Mouse (Mus musculus) kidney, adult 2 months (tissue): ENCODE measurements at regions not wholly inside any gene's neighbourhood (a gene's known extent, or its start where the extent isn't known, plus 50 kb on each side); places are given as distances from the start of the nearest gene placed in this dataset.

Source experiments
- DNase-seq: peaks from one replicate; pipeline ENCODE4 v3.0.0; 2021
- H3K27ac ChIP-seq: fragments of 200-500 bp; 2 replicates; pipeline ENCODE4 v1.5.1; 2012; ENCODE audit warnings: low read depth, low read length, control low read depth, inconsistent platforms; ENCODE audit not compliant: insufficient read depth
- H3K27me3 ChIP-seq: fragments of 200-500 bp; replicated peaks from 2 replicates; pipeline ENCODE4 v1.6.1; 2012; ENCODE audit warnings: mild to moderate bottlenecking, moderate library complexity, low read length, inconsistent platforms; ENCODE audit not compliant: control insufficient read depth, insufficient read depth
- H3K36me3 ChIP-seq: fragments of 200-500 bp; 2 replicates; pipeline ENCODE4 v1.6.1; 2012; ENCODE audit warnings: mild to moderate bottlenecking, moderate library complexity, low read length, inconsistent platforms; ENCODE audit not compliant: control insufficient read depth, insufficient read depth
- H3K4me1 ChIP-seq: fragments of 200-500 bp; 2 replicates; pipeline ENCODE4 v1.6.1; 2011; ENCODE audit warnings: low read length; ENCODE audit not compliant: control insufficient read depth, insufficient read depth
- H3K4me3 ChIP-seq: fragments of 200-500 bp; 2 replicates; pipeline ENCODE4 v1.5.1; 2011; ENCODE audit warnings: mild to moderate bottlenecking, low read depth, low read length, control low read depth; ENCODE audit not compliant: insufficient read depth
- CTCF ChIP-seq: fragments of 200-500 bp; conservative IDR thresholded peaks from 2 replicates; pipeline ENCODE4 v1.5.1; 2011; ENCODE audit warnings: low read depth, mild to moderate bottlenecking, control low read depth, low read length, moderate library complexity, mixed read lengths; ENCODE audit not compliant: insufficient read depth, insufficient read length
- POLR2A ChIP-seq: fragments of 200-500 bp; IDR thresholded peaks from one replicate; pipeline ENCODE4 v1.6.1; 2011; ENCODE audit warnings: low read depth, low read length, control low read depth
- WGBS: fragments of 180-500 bp; shearing (Covaris S2); methylation state at CpG from one replicate; pipeline ENCODE4 v1.1.7; 2018; 5-methylcytosine and 5-hydroxymethylcytosine counted together

DNA sequence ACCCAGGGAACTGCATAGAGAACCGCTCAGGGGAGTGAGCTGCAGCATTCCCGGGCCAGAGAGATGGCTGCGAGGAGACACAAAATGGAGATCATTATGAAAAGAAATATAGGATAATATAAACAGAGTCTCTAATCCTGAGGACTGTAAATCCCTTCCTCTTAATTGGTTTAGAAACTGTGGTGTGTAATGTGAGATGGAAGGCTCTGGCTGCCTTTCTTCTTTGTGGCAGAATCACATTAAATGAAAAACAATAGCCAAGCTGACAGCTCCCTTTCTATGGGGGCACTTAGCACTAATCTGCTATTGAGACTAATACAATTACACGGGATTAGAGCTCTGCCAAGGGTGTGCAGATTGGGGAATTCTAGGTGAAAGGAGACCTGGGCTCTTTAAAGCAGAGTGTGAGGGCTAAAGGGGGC, 288.0 kb downstream of the Icos start:
- H3K4me1 ChIP-seq: no peaks in the 10 kb centered on the region
- no peak overlapping the region for H3K4me3 ChIP-seq
- H3K27ac ChIP-seq: no peak overlapping the region
- no peak for TF ChIP-seq POLR2A
- 54% methylated on average over 4 of the region's 4 CpGs for WGBS
- no peak for DNase-seq
- no peaks in the 10 kb centered on the region for H3K36me3 ChIP-seq
- H3K27me3 ChIP-seq: no peaks in the 10 kb centered on the region

DNA sequence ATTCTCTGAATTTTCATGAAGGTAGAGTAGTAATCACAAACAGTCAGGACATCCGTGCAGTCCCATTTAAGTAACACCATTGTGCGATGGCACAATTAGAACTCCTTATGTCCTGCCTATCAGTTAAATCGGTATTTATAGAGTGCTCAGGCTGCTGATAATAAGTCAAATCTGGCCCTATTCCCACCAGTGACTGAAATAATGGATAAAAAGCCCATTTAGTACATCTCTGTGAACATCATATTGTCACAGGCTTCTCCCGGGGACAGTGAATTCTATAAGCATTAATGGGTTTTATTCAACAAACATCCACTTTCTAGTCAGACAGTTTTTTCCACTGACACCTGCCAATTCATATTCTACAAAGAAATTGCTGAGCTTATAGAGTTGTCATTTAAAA, 296.1 kb downstream of the Icos start:
- 80% methylated on average over 4 of the region's 4 CpGs for WGBS
- H3K4me1 ChIP-seq: no peaks in the 10 kb centered on the region
- no peak overlapping the region for H3K27ac ChIP-seq
- no peak overlapping the region for H3K4me3 ChIP-seq
- no peaks in the 10 kb centered on the region for H3K27me3 ChIP-seq
- no peak for DNase-seq
- H3K36me3 ChIP-seq: no peaks in the 10 kb centered on the region
- TF ChIP-seq CTCF (no peak), POLR2A (no peak)

DNA sequence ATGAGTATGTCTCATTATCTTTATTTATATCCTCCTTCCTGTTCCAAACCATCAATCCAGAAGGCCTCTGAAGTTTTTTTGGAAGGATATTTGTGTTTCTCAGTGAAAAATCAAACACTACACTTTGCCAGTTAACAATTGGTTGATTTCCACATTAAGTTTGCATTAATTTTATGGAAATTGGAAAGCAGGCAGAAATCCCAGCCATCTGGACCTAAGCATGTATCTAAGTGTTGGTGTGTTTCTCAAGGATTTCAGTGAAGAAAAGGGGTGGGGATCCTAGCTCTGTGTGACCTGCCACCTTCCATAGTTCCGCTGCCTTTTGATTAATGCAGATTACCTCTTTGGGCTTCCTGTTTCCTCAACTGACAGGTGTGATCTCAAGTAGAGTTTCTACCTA, 296.5 kb downstream of the Icos start:
- H3K27me3 ChIP-seq: no peaks in the 10 kb centered on the region
- H3K4me1 ChIP-seq: no peaks in the 10 kb centered on the region
- TF ChIP-seq CTCF: no peak
- no peak for TF ChIP-seq POLR2A
- DNase-seq: no peak
- no peaks in the 10 kb centered on the region for H3K36me3 ChIP-seq
- no peak overlapping the region for H3K4me3 ChIP-seq
- 94% methylated on average over 1 of the region's 1 CpGs for WGBS
- H3K27ac ChIP-seq: no peak overlapping the region

DNA sequence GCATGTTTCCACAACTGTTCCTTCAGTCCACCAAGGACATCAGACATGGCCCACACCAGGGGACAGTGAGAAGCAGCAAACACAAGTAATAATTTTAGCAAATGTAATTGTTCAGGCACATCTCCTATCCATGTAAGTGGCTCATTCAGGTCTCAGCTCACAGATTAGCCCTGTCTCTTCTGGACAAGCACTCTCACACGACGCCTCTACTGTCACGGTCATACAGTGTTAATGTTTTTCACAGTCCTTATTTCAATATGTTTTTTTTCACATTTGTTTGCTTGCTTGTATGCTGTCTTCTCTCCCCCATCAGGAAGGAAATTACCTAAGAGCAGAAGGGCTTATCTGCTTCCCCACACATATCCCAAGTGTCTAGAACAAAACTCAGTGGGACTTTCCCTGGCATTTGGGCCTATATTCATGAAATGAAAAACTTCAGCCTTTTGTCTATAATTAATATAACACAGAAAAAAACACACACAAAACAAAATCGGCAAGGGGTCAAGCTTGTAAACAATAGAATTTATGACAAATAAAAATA, 299.5 kb downstream of the Icos start:
- no peak overlapping the region for H3K27ac ChIP-seq
- H3K4me1 ChIP-seq: no peaks in the 10 kb centered on the region
- H3K4me3 ChIP-seq: no peak overlapping the region
- peak; percentile 53 for DNase-seq
- 72% methylated on average over 4 of the region's 4 CpGs for WGBS
- H3K36me3 ChIP-seq: no peaks in the 10 kb centered on the region
- no peaks in the 10 kb centered on the region for H3K27me3 ChIP-seq
- TF ChIP-seq CTCF (no peak), POLR2A (no peak)

DNA sequence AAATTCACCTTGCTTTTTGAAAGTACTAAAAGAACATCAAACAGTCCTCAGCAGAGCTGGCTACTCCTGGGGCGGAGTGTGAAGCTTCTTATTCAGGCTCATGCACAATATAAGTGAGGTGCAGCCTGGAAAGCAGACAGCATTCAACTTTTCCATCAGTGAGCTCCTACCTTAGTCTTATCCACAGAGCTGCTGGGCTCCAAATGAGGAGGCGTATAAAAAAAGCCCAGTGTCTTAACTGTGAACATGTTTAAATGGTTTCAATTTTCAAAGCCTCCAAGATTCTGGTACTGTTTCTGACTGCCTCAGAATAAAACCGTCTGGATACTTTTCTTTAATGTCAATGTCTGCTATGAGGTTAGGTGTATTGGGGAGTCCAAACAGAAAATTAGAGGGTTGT, 310.5 kb downstream of the Icos start:
- WGBS: 83% methylated on average over 3 of the region's 3 CpGs
- Histone ChIP-seq H3K36me3 (no peaks in the 10 kb centered on the region), H3K27ac (no peak overlapping the region), H3K4me3 (no peak overlapping the region), H3K27me3 (no peaks in the 10 kb centered on the region), H3K4me1 (no peaks in the 10 kb centered on the region)
- DNase-seq: no peak
- TF ChIP-seq POLR2A (no peak), CTCF (no peak)

DNA sequence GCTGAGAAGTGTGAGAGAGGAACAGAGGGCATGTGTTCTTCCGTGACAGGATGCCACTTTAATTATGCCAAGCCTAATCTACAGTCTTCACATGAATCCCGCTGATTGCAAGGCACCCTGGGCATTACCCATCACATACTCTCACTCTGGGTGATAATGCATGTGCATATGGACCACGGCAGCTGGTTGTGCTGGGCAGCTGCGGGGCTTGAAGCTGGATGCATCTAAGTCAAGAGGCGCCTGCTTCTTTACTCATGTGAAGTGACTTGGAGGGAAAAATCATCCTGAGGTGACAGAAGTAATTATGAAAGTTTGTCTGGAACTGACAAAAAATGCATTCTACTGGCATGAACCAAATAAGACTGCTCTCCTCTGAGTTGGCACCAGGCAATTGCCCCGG, 311.2 kb downstream of the Icos start:
- 97% methylated on average over 6 of the region's 6 CpGs for WGBS
- Histone ChIP-seq H3K36me3 (no peaks in the 10 kb centered on the region), H3K4me3 (no peak overlapping the region), H3K27ac (no peak overlapping the region), H3K27me3 (no peaks in the 10 kb centered on the region), H3K4me1 (no peaks in the 10 kb centered on the region)
- DNase-seq: no peak
- TF ChIP-seq POLR2A (no peak), CTCF (no peak)

DNA sequence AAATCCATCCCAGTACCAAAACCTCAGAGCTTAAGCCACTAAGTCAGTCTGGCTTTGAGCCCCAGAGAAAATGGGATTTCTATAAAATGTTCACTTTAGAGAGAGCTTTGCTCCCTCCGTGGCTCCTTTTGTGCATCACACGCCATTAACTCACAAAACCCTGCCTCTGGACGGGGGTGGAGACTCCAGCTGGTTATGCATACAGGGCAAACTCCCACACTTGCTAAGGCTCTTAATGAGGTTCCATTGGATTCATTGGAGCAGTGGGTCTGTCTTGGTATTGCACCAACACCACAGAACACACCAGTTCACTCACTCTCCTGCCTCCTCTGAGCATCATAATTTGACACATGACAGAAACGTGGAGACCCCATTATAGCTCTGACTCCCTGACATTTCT, 311.8 kb downstream of the Icos start:
- DNase-seq: no peak
- 50% methylated on average over 4 of the region's 4 CpGs for WGBS
- H3K4me3 ChIP-seq: no peak overlapping the region
- no peaks in the 10 kb centered on the region for H3K4me1 ChIP-seq
- no peak for TF ChIP-seq CTCF
- no peak for TF ChIP-seq POLR2A
- no peak overlapping the region for H3K27ac ChIP-seq
- no peaks in the 10 kb centered on the region for H3K36me3 ChIP-seq
- H3K27me3 ChIP-seq: no peaks in the 10 kb centered on the region

DNA sequence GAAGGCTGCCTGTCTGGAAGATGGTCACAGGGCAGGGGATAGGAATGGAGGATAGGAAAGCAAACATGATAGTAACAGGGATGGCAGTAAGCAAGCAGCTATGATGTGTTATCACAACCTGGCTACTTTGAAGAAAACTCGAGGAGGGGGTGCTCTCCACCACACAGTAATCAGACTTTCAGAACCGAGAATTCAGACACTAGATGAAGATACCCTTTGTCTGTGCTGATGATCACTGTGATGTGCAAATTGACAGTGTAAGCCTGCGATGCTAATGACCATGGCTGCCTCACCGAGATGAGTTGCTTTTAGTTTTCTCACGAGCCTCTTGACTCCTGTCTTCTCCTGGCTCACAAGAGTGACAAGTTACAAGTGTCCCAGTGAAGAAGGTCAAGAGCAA, 315.4 kb downstream of the Icos start:
- Histone ChIP-seq H3K36me3 (no peaks in the 10 kb centered on the region), H3K27me3 (no peaks in the 10 kb centered on the region), H3K27ac (no peak overlapping the region), H3K4me3 (no peak overlapping the region), H3K4me1 (no peaks in the 10 kb centered on the region)
- TF ChIP-seq CTCF (no peak), POLR2A (no peak)
- WGBS: 65% methylated on average over 5 of the region's 5 CpGs
- DNase-seq: no peak
